In genomic region chr5:114548976-114549375, GRCm38 (mm10) we compare ENCODE assay signal across 18 mouse cellular contexts. TPM values are rescaled to one million over a fixed set of nuclear protein-coding genes. Genes with fewer than 3 reads are reported as not detected.
"Had no signal": no experiment of that assay in that cellular context is flagged by ENCODE, and none has a peak within 500 bp of the region (broad histone marks: within the 10 kb centered on the region; RNA-seq: fewer than 3 reads in every experiment).

No protein-coding gene starts in this region.

- ATAC-seq: liver, embryonic 12.5 days; lung, postnatal 0 days; midbrain, embryonic 13.5 days; midbrain, embryonic 15.5 days; midbrain, embryonic 16.5 days had no signal

- DNase-seq: left cerebral cortex, postnatal 4 days; liver; liver, embryonic 13.5 days; liver, postnatal 0 days; lung, adult 18-20 months; lung, adult 2 months; lung, embryonic 14.5 days; lung, postnatal 10 days; lung, postnatal 14 days; lung, postnatal 36 days; lung, postnatal 4 days; midbrain, embryonic 14.5 days had no signal

RNA-seq across cellular contexts. Expression of gene Fam222a, which starts 18.8 kb away (rescaled TPM):
- total RNA-seq: monocyte, adult 5-6 weeks had no signal
